Mouse (Mus musculus) B cell, adult 62 days (primary cell): ENCODE results near the gene Slc35e2. TPM values are rescaled to one million over a fixed set of nuclear protein-coding genes. Genes with fewer than 3 reads are reported as not detected.

Source experiments
- total RNA-seq: library from RNA; stranded (reverse); gene quantifications from 4 replicates; pipeline ENCODE4 v1.2.4, GENCODE M21; 2023

The Slc35e2 gene
- total RNA-seq = 29.8 to 32.3 TPM (median 30.3 TPM) in 4 replicates

DNA sequence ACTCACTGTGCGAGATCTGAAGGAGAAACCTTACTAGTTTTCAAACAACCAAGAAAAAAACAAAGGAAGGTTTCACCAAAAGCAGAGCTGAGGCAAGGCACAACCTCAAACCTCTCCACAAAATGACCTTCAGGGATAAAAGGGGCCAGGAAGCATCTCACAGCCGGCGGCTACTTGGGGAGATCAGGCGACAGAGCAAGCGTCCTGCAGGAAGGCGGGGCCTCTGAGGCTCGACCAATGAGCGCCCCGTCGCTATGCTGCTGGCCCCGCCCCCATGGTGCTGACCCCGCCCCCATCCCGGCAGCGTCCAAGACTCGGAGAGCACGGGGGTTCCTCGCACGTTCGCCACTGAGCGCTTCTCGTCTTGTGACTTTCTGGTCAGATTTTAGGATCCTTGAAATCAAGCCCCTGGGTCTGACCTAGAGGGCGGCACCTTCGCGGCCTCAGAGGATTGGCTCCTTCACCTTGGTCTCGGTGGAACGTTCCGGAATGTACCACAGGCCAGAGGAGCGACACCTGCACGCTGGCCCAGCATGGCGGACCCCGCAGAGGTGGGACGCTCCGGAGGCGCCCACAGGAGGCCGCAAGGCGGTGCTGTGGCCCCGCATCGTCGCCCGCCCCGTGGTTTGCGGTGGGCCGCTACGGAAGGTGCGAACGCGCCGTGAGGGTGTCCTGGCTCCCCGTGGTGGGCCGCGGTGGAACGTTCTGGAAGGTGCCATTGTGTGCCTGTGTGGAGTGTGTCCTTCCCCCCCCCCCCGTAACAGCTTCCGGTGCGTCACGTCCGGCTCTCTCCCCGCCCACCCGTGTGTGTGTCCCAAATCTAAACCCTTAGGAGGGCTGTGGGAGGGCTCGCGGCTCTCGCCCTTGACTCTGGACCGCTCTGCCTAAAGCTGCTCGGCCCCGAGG is at the start of gene Slc35e2:
Gene Slc35e2 (plus strand): TSS at position 326 of the 906 bp plus-strand sequence.

DNA sequence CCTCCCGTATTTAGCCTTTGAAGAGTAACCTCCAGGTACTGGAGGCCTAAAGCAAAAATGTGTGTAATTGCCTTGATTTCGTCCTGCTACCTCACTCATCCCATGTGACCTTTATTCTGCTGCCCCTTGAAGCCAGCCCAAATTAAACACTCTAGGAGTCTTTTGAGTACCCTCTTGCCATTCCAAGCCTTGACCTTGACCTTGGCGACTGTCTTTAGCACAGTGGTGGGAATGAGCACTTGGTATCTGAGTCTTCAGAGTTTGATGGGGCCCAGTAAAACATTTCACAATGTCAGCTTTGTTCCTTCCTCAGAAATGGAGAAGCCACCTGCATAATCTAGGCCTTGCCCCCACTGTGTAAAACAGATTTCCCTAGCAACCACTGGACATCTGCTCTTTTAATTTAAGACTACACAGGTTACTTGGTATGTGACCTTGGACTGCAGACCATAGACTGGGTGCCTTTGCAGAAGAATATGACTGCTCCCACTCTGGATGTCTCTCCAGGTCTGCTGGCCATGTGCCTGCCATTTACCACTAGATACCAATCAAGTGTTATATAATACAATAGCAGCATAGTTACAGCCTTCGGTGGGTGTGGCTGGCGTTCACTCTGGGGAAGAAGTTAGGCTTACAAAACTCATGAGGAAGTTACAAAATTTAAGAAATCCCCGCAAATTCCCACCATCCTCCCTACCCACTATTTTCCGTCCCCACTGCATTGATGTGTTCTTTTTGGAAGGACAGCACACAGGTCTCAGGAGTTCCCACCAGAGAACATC is 39.4 kb upstream of the Slc35e2 start, which contains the start of gene Nadk:
Gene Nadk (plus strand): TSS at position 718 of the 782 bp plus-strand sequence.

DNA sequence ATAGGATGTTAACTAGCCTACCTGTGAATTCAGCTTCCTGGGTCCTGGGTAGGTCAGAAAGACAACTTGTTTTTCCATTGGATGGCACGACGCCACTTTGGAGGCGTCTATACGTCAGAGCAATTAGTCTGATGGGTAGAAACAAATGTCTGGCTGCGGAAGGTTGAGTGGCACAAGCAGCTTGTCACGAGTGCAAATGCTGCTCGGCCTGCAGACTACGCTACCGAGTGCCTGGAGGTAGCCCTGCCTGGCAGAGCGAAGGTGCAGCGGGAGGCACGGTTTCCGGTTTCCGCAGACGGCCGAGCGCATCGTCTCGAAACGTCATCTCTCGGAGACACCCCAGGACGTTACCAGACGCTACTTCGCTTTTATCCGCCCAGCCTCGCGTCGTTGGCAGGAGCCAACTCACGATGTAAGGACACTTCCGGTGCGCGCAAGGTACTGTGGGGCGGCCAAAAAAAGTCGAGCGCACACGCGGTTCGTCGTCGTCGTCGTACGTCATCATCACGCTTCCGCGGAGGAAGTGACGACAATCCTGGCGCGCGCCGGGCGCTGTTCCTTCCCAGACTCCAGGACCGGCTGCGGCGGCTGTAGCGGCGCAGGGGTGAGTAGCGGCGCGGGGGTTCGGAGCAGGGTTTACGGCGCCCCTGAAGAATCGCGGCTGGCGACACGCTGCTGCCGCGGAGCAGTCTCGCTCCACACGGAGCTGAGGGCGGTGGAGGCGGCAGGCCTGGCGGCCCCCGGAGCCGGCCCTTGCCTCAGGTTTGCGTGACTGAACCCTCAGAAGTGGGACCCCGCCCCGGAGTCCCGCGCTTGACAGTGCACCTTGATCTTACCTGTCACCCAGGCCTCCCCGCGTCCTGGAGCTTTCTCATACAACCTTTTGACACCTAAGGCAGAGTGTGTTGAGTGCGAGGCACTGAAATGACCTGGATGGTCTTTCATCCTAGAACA is 23.4 kb downstream of the Slc35e2 start, which contains the start of gene Cdk11b:
Gene Cdk11b (plus strand): TSS at position 517 of the 954 bp plus-strand sequence.

DNA sequence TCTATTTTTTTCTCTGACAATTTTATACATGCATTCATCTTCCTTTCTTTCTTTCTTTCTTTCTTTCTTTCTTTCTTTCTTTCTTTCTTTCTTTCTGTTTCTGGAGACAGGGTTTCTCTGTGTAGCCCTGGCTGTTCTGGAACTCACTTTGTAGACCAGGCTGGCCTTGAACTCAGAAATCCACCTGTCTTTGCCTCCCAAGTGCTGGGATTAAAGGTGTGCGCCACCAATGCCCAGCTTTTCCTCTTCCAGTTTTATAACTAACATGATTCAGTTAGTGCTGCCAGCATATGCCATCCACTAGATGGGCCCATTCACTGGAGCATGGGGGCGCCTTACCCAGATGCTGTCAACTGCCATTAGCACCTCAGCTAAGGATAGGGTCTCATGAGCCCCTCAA is 44.1 kb downstream of the Slc35e2 start, which contains the start of gene Gm10563:
Gene Gm10563 (minus strand): TSS at position 101 of the 400 bp plus-strand sequence.

GRCm38 (mm10) chr4:155653086-155653450 is 51.9 kb downstream of the Slc35e2 start, which contains the start of gene Mmp23:
Gene Mmp23 (minus strand): TSS chr4:155653384.

DNA sequence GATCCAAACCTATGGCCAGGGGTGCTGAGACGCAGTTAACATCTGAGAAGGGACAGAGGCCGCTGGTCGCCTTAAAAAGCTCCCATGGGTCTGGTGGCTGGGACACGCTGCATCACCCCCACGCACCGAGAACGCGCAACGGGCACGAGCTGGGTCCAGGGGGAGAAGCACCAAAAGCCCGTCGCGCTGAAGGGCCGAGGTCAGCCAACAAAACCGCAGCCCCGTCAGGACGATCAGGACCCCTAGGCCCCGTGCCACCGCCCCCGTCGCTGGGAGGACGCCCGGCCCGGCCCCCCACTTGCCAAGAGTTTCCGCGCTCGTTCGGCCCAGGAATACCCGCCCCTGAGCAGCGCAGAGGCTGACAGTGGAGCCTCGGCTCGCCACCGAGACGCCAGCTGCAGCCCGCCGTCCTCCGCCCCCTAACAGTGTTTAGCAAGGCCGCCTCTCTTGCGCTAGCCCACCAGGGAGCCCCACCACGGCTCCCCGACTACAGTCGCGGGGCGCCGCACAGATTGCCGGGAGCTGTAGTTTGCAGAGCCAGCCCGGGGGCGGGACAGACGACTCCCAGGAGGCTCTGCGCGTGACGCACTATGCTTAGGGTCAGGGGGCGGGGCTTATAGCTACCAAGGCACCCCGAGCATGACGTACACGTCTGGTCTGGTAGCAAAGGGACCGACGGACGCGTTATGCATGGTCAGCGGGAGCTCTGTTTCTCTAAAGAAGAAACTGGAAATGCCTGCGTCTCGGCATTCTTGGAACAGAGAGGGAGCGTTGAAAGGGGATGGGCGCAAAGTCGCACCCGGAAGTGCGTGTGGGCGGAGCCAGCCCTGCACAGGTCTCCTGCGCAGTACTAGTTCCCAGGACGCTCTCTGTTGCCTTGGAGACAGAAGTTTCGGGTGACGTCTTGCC is 67.7 kb downstream of the Slc35e2 start, which contains the start of gene Mib2:
Gene Mib2 (minus strand): TSS at position 510 of the 909 bp plus-strand sequence.

Other genes starting within 250 kb of the Slc35e2 start
- gene Prkcz, start 240.1 kb upstream of the Slc35e2 start, total RNA-seq = 5.7 to 8.7 TPM (median 6.1 TPM) in 4 replicates
- not detected in 4 replicates for gene Gabrd, start 203.3 kb upstream of the Slc35e2 start, total RNA-seq
- gene Cfap74, start 192.2 kb upstream of the Slc35e2 start, total RNA-seq = 0.21 to 0.47 TPM in 2 of 4 replicates, not detected in the others
- gene Tmem52, start 132.3 kb upstream of the Slc35e2 start, total RNA-seq = not detected in 4 replicates
- gene Gnb1, start 110.1 kb upstream of the Slc35e2 start, total RNA-seq = 248 to 277 TPM (median 264 TPM) in 4 replicates
- 45.9 to 60.5 TPM (median 47.9 TPM) in 4 replicates for gene Nadk, start 39.0 kb upstream of the Slc35e2 start, total RNA-seq
- gene Cdk11b, start 23.4 kb downstream of the Slc35e2 start, total RNA-seq = 154 to 176 TPM (median 160 TPM) in 4 replicates
- not detected in 4 replicates for gene Gm10563, start 44.0 kb downstream of the Slc35e2 start, total RNA-seq
- gene Mmp23, start 52.0 kb downstream of the Slc35e2 start, total RNA-seq = not detected in 4 replicates
- 32.6 to 38.9 TPM (median 36.1 TPM) in 4 replicates for gene Mib2, start 67.8 kb downstream of the Slc35e2 start, total RNA-seq
- 3.5 to 4.2 TPM (median 3.5 TPM) in 4 replicates for gene Fndc10, start 92.9 kb downstream of the Slc35e2 start, total RNA-seq
- gene Ssu72, start 103.4 kb downstream of the Slc35e2 start, total RNA-seq = 73.6 to 87.0 TPM (median 79.3 TPM) in 4 replicates
- 0.27 to 0.60 TPM (median 0.51 TPM) in 4 replicates for gene Tmem240, start 133.4 kb downstream of the Slc35e2 start, total RNA-seq
- 43.7 to 60.2 TPM (median 50.2 TPM) in 4 replicates for gene Atad3a, start 159.7 kb downstream of the Slc35e2 start, total RNA-seq
- gene Vwa1, start 173.3 kb downstream of the Slc35e2 start, total RNA-seq = 0.14 TPM in 1 of 4 replicates, not detected in the others
- gene Tmem88b, start 184.5 kb downstream of the Slc35e2 start, total RNA-seq = not detected in 4 replicates
- not detected in 4 replicates for gene Ankrd65, start 189.0 kb downstream of the Slc35e2 start, total RNA-seq
- gene Mrpl20, start 201.5 kb downstream of the Slc35e2 start, total RNA-seq = 33.6 to 45.8 TPM (median 44.3 TPM) in 4 replicates
- 218 to 240 TPM (median 224 TPM) in 4 replicates for gene Ccnl2, start 211.1 kb downstream of the Slc35e2 start, total RNA-seq
- 68.9 to 81.9 TPM (median 72.2 TPM) in 4 replicates for gene Aurkaip1, start 229.9 kb downstream of the Slc35e2 start, total RNA-seq
- gene Mxra8, start 238.3 kb downstream of the Slc35e2 start, total RNA-seq = 7.0 to 12.1 TPM (median 9.7 TPM) in 4 replicates
- gene Dvl1, start 246.0 kb downstream of the Slc35e2 start, total RNA-seq = 70.4 to 73.0 TPM (median 71.2 TPM) in 4 replicates